Mouse (Mus musculus) limb, embryonic 15.5 days (tissue): ENCODE data around the gene Vcp. TPM values are rescaled to one million over a fixed set of nuclear protein-coding genes. Genes with fewer than 3 reads are reported as not detected.
"Not testable (repeated sequence)": the region's sequence is repeated elsewhere in the genome, so short reads cannot be mapped to it uniquely, and the experiment has no call there.

ENCODE experiments used
- ATAC-seq: fragments of 200-750 bp; cut with Nextera tagmentation; 2 replicates; pipeline ENCODE4 v1.8.0; 2017; ENCODE audit warnings: low read depth, moderate TSS enrichment; ENCODE audit not compliant: insufficient number of reproducible peaks, low FRiP score, low TSS enrichment
- H3K27ac ChIP-seq: fragments of 300-500 bp; sonication (generic); 2 replicates; pipeline ENCODE4 v1.5.1; 2015; ENCODE audit warnings: moderate library complexity, mild to moderate bottlenecking, inconsistent platforms
- H3K27me3 ChIP-seq: fragments of 300-500 bp; sonication (generic); 2 replicates; pipeline ENCODE4 v1.6.1; 2015; ENCODE audit warnings: inconsistent platforms
- H3K36me3 ChIP-seq: fragments of 300-500 bp; sonication (generic); 2 replicates; pipeline ENCODE4 v1.6.1; 2015; ENCODE audit warnings: inconsistent platforms
- H3K4me1 ChIP-seq: fragments of 300-500 bp; sonication (generic); 2 replicates; pipeline ENCODE4 v1.6.1; 2015; ENCODE audit warnings: inconsistent platforms
- H3K4me2 ChIP-seq: fragments of 300-500 bp; sonication (generic); 2 replicates; pipeline ENCODE4 v1.6.1; 2015; ENCODE audit warnings: mild to moderate bottlenecking, inconsistent platforms
- H3K4me3 ChIP-seq: fragments of 300-500 bp; sonication (generic); 2 replicates; pipeline ENCODE4 v1.5.1; 2015; ENCODE audit warnings: mild to moderate bottlenecking, inconsistent platforms
- H3K9ac ChIP-seq: fragments of 300-500 bp; sonication (generic); 2 replicates; pipeline ENCODE4 v1.6.1; 2015; ENCODE audit warnings: inconsistent platforms
- H3K9me3 ChIP-seq: fragments of 300-500 bp; sonication (generic); 2 replicates; pipeline ENCODE4 v1.6.1; 2016; ENCODE audit warnings: inconsistent platforms
- WGBS: fragments of 180-500 bp; shearing (Covaris S2); methylation state at CpG from one replicate; pipeline ENCODE4 v1.1.7; 2015; 5-methylcytosine and 5-hydroxymethylcytosine counted together
- polyA plus RNA-seq: library from polyadenylated mRNA; unstranded; fragments of >200 nt; fragmentation: Nextera tagmentation; extraction: Ambion mirVana; gene quantifications from 2 replicates; pipeline ENCODE4 v1.2.1, GENCODE M21; 2015

The Vcp gene
- polyA plus RNA-seq, 1 experiment from 2014 or later: 505 TPM

DNA sequence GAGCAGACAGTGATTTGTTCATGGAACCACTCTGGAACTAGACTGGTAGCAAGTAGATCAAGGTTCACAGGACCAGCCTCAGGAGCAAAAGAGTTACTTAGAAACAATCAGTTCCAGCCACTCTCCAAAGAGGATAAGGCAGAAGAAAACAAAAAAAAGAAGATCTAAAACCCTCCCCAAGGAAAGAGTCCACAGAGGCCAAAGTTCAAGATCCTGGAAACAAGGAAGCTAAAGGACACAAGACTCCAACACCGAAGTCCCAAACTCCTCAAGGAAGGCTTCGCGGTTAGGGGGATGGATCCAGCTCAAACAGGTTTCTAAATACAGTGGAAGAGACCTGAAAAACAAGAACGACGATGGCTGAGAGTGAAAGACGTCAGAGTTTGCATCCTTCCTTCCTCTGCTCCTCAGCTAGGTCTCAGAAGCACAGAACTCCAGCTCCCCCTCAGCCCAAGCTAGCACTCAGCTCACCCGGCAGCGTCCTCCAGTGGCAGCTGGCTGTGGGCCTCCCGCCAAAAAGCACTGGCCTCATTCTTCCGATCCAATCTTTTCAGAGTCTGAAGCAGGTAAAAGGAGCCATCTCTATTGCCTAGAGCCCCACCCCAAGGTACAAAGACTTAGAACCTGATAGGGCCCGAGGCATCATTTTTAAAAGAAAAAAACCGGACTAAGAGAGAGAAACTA is 2.6 kb upstream of the Vcp start:
- ATAC-seq: no peak
- peaks cover 22% of the 10 kb centered on the region for H3K36me3 ChIP-seq
- no peaks in the 10 kb centered on the region for H3K27me3 ChIP-seq
- 73% methylated on average over 12 of the region's 12 CpGs for WGBS
- no peak overlapping the region for H3K27ac ChIP-seq
- no peak overlapping the region for H3K4me3 ChIP-seq
- H3K4me2 ChIP-seq: no peak overlapping the region
- peaks cover 11% of the 10 kb centered on the region; the same call in 1 of the 2 replicates for H3K4me1 ChIP-seq
- no peaks in the 10 kb centered on the region for H3K9me3 ChIP-seq
- H3K9ac ChIP-seq: no peak overlapping the region

- Histone ChIP-seq H3K4me1 (peaks cover 15% of the 10 kb centered on the region; the same call in 1 of the 2 replicates), H3K27ac (peak overlapping the region; percentile 91), H3K9me3 (no peaks in the 10 kb centered on the region), H3K9ac (no peak overlapping the region), H3K4me2 (no peak overlapping the region), H3K27me3 (no peaks in the 10 kb centered on the region), H3K36me3 (peaks cover 12% of the 10 kb centered on the region), H3K4me3 (no peak overlapping the region)
- WGBS: 94% methylated on average over 2 of the region's 2 CpGs
- ATAC-seq: no peak
Observed at GRCm38 (mm10) chr4:43001272-43001671, 965 bp upstream of the Vcp start.

DNA sequence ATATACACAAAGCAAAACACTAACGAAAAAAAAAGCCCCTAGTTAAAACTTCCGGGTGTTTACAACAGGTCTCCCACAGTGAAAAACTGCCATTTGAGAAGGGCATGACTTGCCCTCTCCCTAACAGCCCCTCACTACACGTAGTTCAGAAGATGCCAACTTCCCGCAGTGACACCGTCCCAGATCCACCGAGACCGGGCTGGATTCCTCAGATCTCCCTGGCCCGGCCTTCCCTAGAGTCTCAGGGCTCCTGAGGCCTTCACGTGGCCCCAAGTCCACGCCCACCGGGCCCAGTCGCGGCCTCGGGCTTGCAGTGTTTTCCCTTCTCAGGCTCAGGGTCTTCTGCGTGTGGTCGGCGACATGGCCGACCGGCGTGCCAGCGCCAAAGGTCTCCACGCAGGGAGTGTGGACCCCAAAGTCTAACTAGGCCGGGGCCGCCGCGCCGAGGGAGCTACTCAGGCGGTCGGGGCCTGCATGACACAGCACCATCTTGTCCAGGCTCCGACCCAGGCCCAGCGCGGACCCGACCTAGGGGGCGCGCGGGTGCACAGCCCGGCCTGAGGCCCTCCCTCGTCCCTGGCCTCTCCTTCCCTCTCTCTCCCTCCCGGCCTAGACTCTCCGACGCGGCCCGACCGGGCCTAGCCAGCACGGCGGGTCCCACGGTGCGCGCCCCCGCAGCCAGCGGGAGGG is 711 bp downstream of the Vcp start:
- Histone ChIP-seq H3K9me3 (no peaks in the 10 kb centered on the region), H3K4me3 (peak overlapping the region; percentile 94), H3K36me3 (peaks cover 22% of the 10 kb centered on the region), H3K27ac (peak overlapping the region; percentile 100), H3K4me2 (peak overlapping the region; percentile 58), H3K9ac (peak overlapping the region; percentile 97), H3K27me3 (no peaks in the 10 kb centered on the region), H3K4me1 (peaks cover 15% of the 10 kb centered on the region; the same call in 1 of the 2 replicates)
- ATAC-seq: peak; percentile 68
- under 1% methylated on average over 51 of the region's 51 CpGs for WGBS

GRCm38 (mm10) chr4:42998022-42998421 is 2.3 kb downstream of the Vcp start:
- Histone ChIP-seq H3K4me1 (peaks cover 15% of the 10 kb centered on the region; the same call in 1 of the 2 replicates), H3K9ac (no peak overlapping the region), H3K27ac (no peak overlapping the region), H3K27me3 (no peaks in the 10 kb centered on the region), H3K36me3 (peaks cover 28% of the 10 kb centered on the region), H3K4me2 (peak overlapping the region; percentile 58), H3K4me3 (peak overlapping the region; percentile 94; the same call in 1 of the 2 replicates), H3K9me3 (no peaks in the 10 kb centered on the region)
- 61% methylated on average over 2 of the region's 2 CpGs for WGBS
- ATAC-seq: no peak

- no peaks in the 10 kb centered on the region for H3K27me3 ChIP-seq
- H3K36me3 ChIP-seq: peaks cover 97% of the 10 kb centered on the region
- H3K4me1 ChIP-seq: no peaks in the 10 kb centered on the region
- H3K4me2 ChIP-seq: no peak overlapping the region
- 76% methylated on average over 1 of the region's 1 CpGs for WGBS
- H3K9ac ChIP-seq: no peak overlapping the region
- ATAC-seq: no peak
- H3K9me3 ChIP-seq: no peaks in the 10 kb centered on the region
- no peak overlapping the region for H3K4me3 ChIP-seq
- no peak overlapping the region for H3K27ac ChIP-seq
Observed at GRCm38 (mm10) chr4:42988296-42988695, 12.0 kb downstream of the Vcp start.

DNA sequence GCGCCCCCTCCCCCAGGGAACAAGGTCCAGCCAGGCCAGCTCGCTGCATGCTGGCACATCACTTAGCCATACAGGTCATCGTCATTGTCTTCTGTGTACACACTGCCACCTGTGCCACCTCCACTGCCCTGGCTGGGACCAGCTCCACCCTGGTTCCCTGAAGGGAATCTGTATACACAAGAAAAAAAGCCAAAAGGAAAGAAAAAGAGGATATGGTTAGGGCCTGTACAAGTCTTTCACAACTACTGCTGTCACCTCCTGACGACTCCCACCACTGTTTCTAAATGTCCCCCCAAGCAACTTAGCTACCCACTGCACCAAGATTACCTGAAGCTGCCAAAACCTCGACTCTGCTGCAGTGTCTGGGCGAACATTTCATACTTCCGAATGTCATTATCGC is 19.8 kb downstream of the Vcp start:
- peaks cover 67% of the 10 kb centered on the region for H3K36me3 ChIP-seq
- ATAC-seq: not testable (repeated sequence)

GRCm38 (mm10) chr4:42978062-42978461 is 22.2 kb downstream of the Vcp start:
- H3K4me3 ChIP-seq: no peak overlapping the region
- WGBS: 86% methylated on average over 4 of the region's 4 CpGs
- H3K4me2 ChIP-seq: no peak overlapping the region
- no peaks in the 10 kb centered on the region for H3K4me1 ChIP-seq
- ATAC-seq: no peak
- no peak overlapping the region for H3K9ac ChIP-seq
- no peaks in the 10 kb centered on the region for H3K9me3 ChIP-seq
- H3K27me3 ChIP-seq: no peaks in the 10 kb centered on the region
- peaks cover 45% of the 10 kb centered on the region for H3K36me3 ChIP-seq
- H3K27ac ChIP-seq: no peak overlapping the region

More for the DNA sequence above, 19.8 kb downstream of the Vcp start:
- H3K9me3 ChIP-seq, H3K27ac ChIP-seq, H3K4me1 ChIP-seq, H3K9ac ChIP-seq, H3K4me2 ChIP-seq, H3K4me3 ChIP-seq, H3K27me3 ChIP-seq: not testable (repeated sequence)
- 93% methylated on average over 8 of the region's 8 CpGs for WGBS

DNA sequence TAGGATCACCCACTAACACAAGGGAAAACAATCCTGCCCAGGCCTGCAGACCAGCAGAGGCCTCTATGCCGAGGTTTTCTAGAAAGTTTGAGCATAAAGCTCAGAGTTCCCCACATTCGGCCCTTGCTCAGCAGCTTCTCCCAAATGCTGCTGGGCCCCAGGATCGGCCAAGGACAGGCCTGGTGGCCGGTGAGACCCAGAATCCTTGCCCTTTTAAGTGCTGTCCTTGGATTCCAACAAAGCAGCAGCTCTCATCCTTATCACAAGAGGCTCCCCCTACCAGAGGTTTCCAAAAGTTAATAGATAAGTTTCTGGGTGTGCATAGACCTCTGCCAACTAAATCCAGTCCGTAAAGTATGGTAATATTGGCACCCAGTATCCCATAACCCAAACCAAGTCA is 26.4 kb downstream of the Vcp start:
- ATAC-seq: no peak
- Histone ChIP-seq H3K4me2 (no peak overlapping the region), H3K9me3 (no peaks in the 10 kb centered on the region), H3K9ac (no peak overlapping the region), H3K27ac (no peak overlapping the region), H3K4me3 (no peak overlapping the region), H3K27me3 (no peaks in the 10 kb centered on the region), H3K36me3 (peaks cover 15% of the 10 kb centered on the region), H3K4me1 (no peaks in the 10 kb centered on the region)
- WGBS: 74% methylated on average over 5 of the region's 5 CpGs

- Histone ChIP-seq H3K4me3 (no peak overlapping the region), H3K9me3 (no peaks in the 10 kb centered on the region), H3K9ac (no peak overlapping the region), H3K27me3 (no peaks in the 10 kb centered on the region), H3K27ac (no peak overlapping the region), H3K4me2 (no peak overlapping the region), H3K36me3 (peaks cover 6% of the 10 kb centered on the region), H3K4me1 (no peaks in the 10 kb centered on the region)
- ATAC-seq: no peak
- 59% methylated on average over 4 of the region's 4 CpGs for WGBS
Observed at GRCm38 (mm10) chr4:42972952-42973351, 27.4 kb downstream of the Vcp start.

DNA sequence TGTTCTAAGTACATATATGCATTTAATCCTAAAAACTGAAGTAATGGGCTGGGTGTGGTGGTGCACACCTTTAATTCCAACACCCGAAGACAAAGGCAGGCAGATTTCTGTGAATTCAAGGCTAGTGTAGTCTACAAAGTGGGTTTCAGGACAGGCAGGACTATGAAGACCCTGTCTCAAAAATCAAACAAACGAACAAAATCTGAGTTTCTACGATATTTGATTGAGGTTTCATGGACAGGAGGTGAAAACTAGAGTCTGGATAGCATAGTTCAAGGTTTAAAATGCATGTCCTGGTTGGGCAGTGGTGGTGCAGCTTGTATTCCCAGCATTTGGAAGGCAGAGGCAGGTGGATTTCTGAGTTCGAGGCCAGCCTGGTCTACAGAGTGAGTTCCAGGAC is 31.0 kb downstream of the Vcp start, which contains the start of gene 1700022I11Rik:
1700022I11Rik (plus strand) TSS at position 301 of the 400 bp plus-strand sequence.
- Histone ChIP-seq H3K9me3 (no peaks in the 10 kb centered on the region), H3K27me3 (no peaks in the 10 kb centered on the region), H3K36me3 (no peaks in the 10 kb centered on the region), H3K4me3 (no peak within 1 kb of the TSS), H3K4me2 (no peak within 1 kb of the TSS), H3K9ac (no peak within 1 kb of the TSS), H3K27ac (no peak within 1 kb of the TSS), H3K4me1 (no peaks in the 10 kb centered on the region; the same call in 1 of the 2 replicates)
- no peak for ATAC-seq
- WGBS: 90% methylated on average over 4 of the region's 4 CpGs

GRCm38 (mm10) chr4:42965039-42965719 is 35.1 kb downstream of the Vcp start:
- H3K27me3 ChIP-seq: no peaks in the 10 kb centered on the region
- no peak for ATAC-seq
- WGBS: 18% methylated on average over 12 of the region's 12 CpGs
- H3K9me3 ChIP-seq: no peaks in the 10 kb centered on the region
- no peak overlapping the region for H3K27ac ChIP-seq
- H3K4me2 ChIP-seq: no peak overlapping the region
- no peaks in the 10 kb centered on the region for H3K36me3 ChIP-seq
- no peaks in the 10 kb centered on the region; the same call in 1 of the 2 replicates for H3K4me1 ChIP-seq
- H3K9ac ChIP-seq: no peak overlapping the region
- H3K4me3 ChIP-seq: no peak overlapping the region

DNA sequence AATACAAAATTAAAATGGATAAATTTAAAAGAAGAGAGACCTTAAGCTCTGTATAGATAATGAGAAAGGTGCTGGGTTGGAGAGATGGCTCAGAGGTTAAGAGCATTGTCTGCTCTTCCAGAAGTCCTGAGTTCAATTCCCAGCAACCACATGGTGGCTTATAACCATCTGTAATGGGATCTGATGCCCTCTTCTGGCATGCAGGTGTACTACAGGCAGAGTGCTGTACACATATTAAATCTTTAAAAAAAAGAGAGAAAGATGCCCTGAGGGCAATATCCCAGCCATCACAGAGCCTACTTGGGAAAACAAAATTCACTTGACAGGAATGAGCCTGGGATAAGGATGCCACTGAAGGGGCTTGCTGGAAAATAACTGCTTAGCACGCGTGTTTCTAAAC is 36.8 kb downstream of the Vcp start:
- Histone ChIP-seq H3K27me3 (no peaks in the 10 kb centered on the region), H3K27ac (no peak overlapping the region), H3K4me1 (no peaks in the 10 kb centered on the region; the same call in 1 of the 2 replicates), H3K9ac (no peak overlapping the region), H3K4me2 (no peak overlapping the region), H3K36me3 (no peaks in the 10 kb centered on the region), H3K9me3 (no peaks in the 10 kb centered on the region), H3K4me3 (no peak overlapping the region)
- WGBS: 87% methylated on average over 2 of the region's 2 CpGs
- no peak for ATAC-seq
